Mouse (Mus musculus) hindbrain, embryonic 10.5 days (tissue): ENCODE data around the gene Ctnna3. TPM values are rescaled to one million over a fixed set of nuclear protein-coding genes. Genes with fewer than 3 reads are reported as not detected.

ENCODE experiments used
- DNase-seq: peaks from one replicate; pipeline ENCODE4 v3.0.0-alpha.2; 2017; ENCODE audit warnings: low spot score
- H3K27ac ChIP-seq: fragments of 300-500 bp; sonication (generic); 2 replicates; pipeline ENCODE4 v1.5.1; 2016; ENCODE audit warnings: mild to moderate bottlenecking, moderate library complexity
- H3K27me3 ChIP-seq: fragments of 300-500 bp; sonication (generic); 2 replicates; pipeline ENCODE4 v1.6.1; 2016; ENCODE audit warnings: mild to moderate bottlenecking; ENCODE audit not compliant: poor library complexity, insufficient read depth, severe bottlenecking
- H3K36me3 ChIP-seq: fragments of 300-500 bp; sonication (generic); 2 replicates; pipeline ENCODE4 v1.6.1; 2016; ENCODE audit warnings: mild to moderate bottlenecking, moderate library complexity
- H3K4me1 ChIP-seq: fragments of 300-500 bp; sonication (generic); replicated peaks from 2 replicates; pipeline ENCODE4 v1.6.1; 2016; ENCODE audit warnings: mild to moderate bottlenecking
- H3K4me3 ChIP-seq: fragments of 300-500 bp; sonication (generic); 2 replicates; pipeline ENCODE4 v1.5.1; 2016; ENCODE audit warnings: mild to moderate bottlenecking, moderate library complexity
- H3K9me3 ChIP-seq: fragments of 300-500 bp; sonication (generic); 2 replicates; pipeline ENCODE4 v1.6.1; 2016; ENCODE audit warnings: mild to moderate bottlenecking, moderate library complexity
- WGBS: fragments of 180-500 bp; shearing (Covaris S2); methylation state at CpG from one replicate; pipeline ENCODE4 v1.1.7; 2016; 5-methylcytosine and 5-hydroxymethylcytosine counted together
- polyA plus RNA-seq: library from polyadenylated mRNA; unstranded; fragments of >200 nt; fragmentation: Nextera tagmentation; extraction: Ambion mirVana; gene quantifications from 2 replicates; pipeline ENCODE4 v1.2.1, GENCODE M21; 2016

Ctnna3 gene
- polyA plus RNA-seq, 1 experiment from 2014 or later = 0.21 TPM

- Histone ChIP-seq H3K4me3 (no peak overlapping the region), H3K27ac (no peak overlapping the region), H3K9me3 (no peaks in the 10 kb centered on the region), H3K27me3 (no peaks in the 10 kb centered on the region), H3K4me1 (no peaks in the 10 kb centered on the region), H3K36me3 (no peaks in the 10 kb centered on the region)
- no peak for DNase-seq
- WGBS = 48% methylated on average over 2 of the region's 2 CpGs
Measured at GRCm38 (mm10) chr10:64544389-64544788, 1114.5 kb downstream of the Ctnna3 start.

- 90% methylated on average over 3 of the region's 3 CpGs for WGBS
- H3K27ac ChIP-seq = no peak overlapping the region
- H3K4me3 ChIP-seq = no peak overlapping the region
- H3K36me3 ChIP-seq = no peaks in the 10 kb centered on the region
- DNase-seq = no peak
- H3K9me3 ChIP-seq = no peaks in the 10 kb centered on the region
- no peaks in the 10 kb centered on the region for H3K4me1 ChIP-seq
- H3K27me3 ChIP-seq = no peaks in the 10 kb centered on the region
Measured at GRCm38 (mm10) chr10:64571311-64571710, 1141.4 kb downstream of the Ctnna3 start.

- Histone ChIP-seq H3K4me1 (no peaks in the 10 kb centered on the region), H3K27ac (no peak overlapping the region), H3K4me3 (no peak overlapping the region), H3K9me3 (no peaks in the 10 kb centered on the region), H3K27me3 (no peaks in the 10 kb centered on the region), H3K36me3 (no peaks in the 10 kb centered on the region)
- no peak for DNase-seq
- 93% methylated on average over 2 of the region's 2 CpGs for WGBS
Measured at GRCm38 (mm10) chr10:64588116-64588515, 1158.2 kb downstream of the Ctnna3 start.

GRCm38 (mm10) chr10:64636760-64637159 lies 1206.9 kb downstream of the Ctnna3 start:
- Histone ChIP-seq H3K27ac (no peak overlapping the region), H3K9me3 (no peaks in the 10 kb centered on the region), H3K4me1 (no peaks in the 10 kb centered on the region; the same call in 1 of the 2 replicates), H3K36me3 (no peaks in the 10 kb centered on the region), H3K4me3 (no peak overlapping the region), H3K27me3 (no peaks in the 10 kb centered on the region)
- DNase-seq = no peak
- 51% methylated on average over 5 of the region's 5 CpGs for WGBS

- Histone ChIP-seq H3K27me3 (no peaks in the 10 kb centered on the region), H3K27ac (no peak overlapping the region), H3K9me3 (no peaks in the 10 kb centered on the region), H3K36me3 (no peaks in the 10 kb centered on the region), H3K4me1 (no peaks in the 10 kb centered on the region; the same call in 1 of the 2 replicates), H3K4me3 (no peak overlapping the region)
- no peak for DNase-seq
Measured at GRCm38 (mm10) chr10:64639061-64639460, 1209.2 kb downstream of the Ctnna3 start.

- H3K9me3 ChIP-seq = no peaks in the 10 kb centered on the region
- 80% methylated on average over 4 of the region's 4 CpGs for WGBS
- DNase-seq = no peak
- H3K4me1 ChIP-seq = no peaks in the 10 kb centered on the region; the same call in 1 of the 2 replicates
- H3K4me3 ChIP-seq = no peak overlapping the region
- H3K27ac ChIP-seq = no peak overlapping the region
- H3K36me3 ChIP-seq = no peaks in the 10 kb centered on the region
- no peaks in the 10 kb centered on the region for H3K27me3 ChIP-seq
Measured at GRCm38 (mm10) chr10:64641093-64641492, 1211.2 kb downstream of the Ctnna3 start.

GRCm38 (mm10) chr10:64641576-64641975 lies 1211.7 kb downstream of the Ctnna3 start:
- H3K27me3 ChIP-seq = no peaks in the 10 kb centered on the region
- no peaks in the 10 kb centered on the region for H3K36me3 ChIP-seq
- DNase-seq = no peak
- WGBS = 75% methylated on average over 8 of the region's 8 CpGs
- H3K4me3 ChIP-seq = no peak overlapping the region
- H3K4me1 ChIP-seq = no peaks in the 10 kb centered on the region; the same call in 1 of the 2 replicates
- no peak overlapping the region for H3K27ac ChIP-seq
- H3K9me3 ChIP-seq = no peaks in the 10 kb centered on the region

- H3K4me3 ChIP-seq = no peak overlapping the region
Measured at GRCm38 (mm10) chr10:64643976-64644375, 1214.1 kb downstream of the Ctnna3 start.

GRCm38 (mm10) chr10:64661190-64661589 lies 1231.3 kb downstream of the Ctnna3 start:
- Histone ChIP-seq H3K36me3 (no peaks in the 10 kb centered on the region), H3K27me3 (no peaks in the 10 kb centered on the region), H3K27ac (no peak overlapping the region), H3K4me3 (no peak overlapping the region), H3K4me1 (no peaks in the 10 kb centered on the region), H3K9me3 (no peaks in the 10 kb centered on the region)
- no peak for DNase-seq
- WGBS = 87% methylated on average over 4 of the region's 4 CpGs

More at GRCm38 (mm10) chr10:64643976-64644375, 1214.1 kb downstream of the Ctnna3 start:
- Histone ChIP-seq H3K27ac (no peak overlapping the region), H3K4me1 (no peaks in the 10 kb centered on the region), H3K27me3 (no peaks in the 10 kb centered on the region), H3K36me3 (no peaks in the 10 kb centered on the region), H3K9me3 (no peaks in the 10 kb centered on the region)
- no peak for DNase-seq
- WGBS = 91% methylated on average over 2 of the region's 2 CpGs

GRCm38 (mm10) chr10:64671469-64671868 lies 1241.6 kb downstream of the Ctnna3 start:
- 84% methylated on average over 2 of the region's 2 CpGs for WGBS
- no peaks in the 10 kb centered on the region for H3K36me3 ChIP-seq
- peaks cover 6% of the 10 kb centered on the region; the same call in 1 of the 2 replicates for H3K4me1 ChIP-seq
- H3K27me3 ChIP-seq = no peaks in the 10 kb centered on the region
- DNase-seq = no peak
- no peaks in the 10 kb centered on the region for H3K9me3 ChIP-seq
- no peak overlapping the region for H3K27ac ChIP-seq
- H3K4me3 ChIP-seq = no peak overlapping the region

- H3K36me3 ChIP-seq = no peaks in the 10 kb centered on the region
- H3K9me3 ChIP-seq = no peaks in the 10 kb centered on the region
- H3K27me3 ChIP-seq = no peaks in the 10 kb centered on the region
- no peak overlapping the region for H3K27ac ChIP-seq
- H3K4me1 ChIP-seq = no peaks in the 10 kb centered on the region
- WGBS = 92% methylated on average over 3 of the region's 3 CpGs
- DNase-seq = no peak
- H3K4me3 ChIP-seq = no peak overlapping the region
Measured at GRCm38 (mm10) chr10:64675796-64676195, 1245.9 kb downstream of the Ctnna3 start.

GRCm38 (mm10) chr10:64710017-64710416 lies 1280.1 kb downstream of the Ctnna3 start:
- no peaks in the 10 kb centered on the region for H3K36me3 ChIP-seq
- DNase-seq = no peak
- no peak overlapping the region for H3K4me3 ChIP-seq
- no peak overlapping the region for H3K27ac ChIP-seq
- WGBS = 85% methylated on average over 2 of the region's 2 CpGs
- no peaks in the 10 kb centered on the region for H3K4me1 ChIP-seq
- H3K9me3 ChIP-seq = no peaks in the 10 kb centered on the region
- no peaks in the 10 kb centered on the region for H3K27me3 ChIP-seq

- WGBS = 85% methylated on average over 9 of the region's 9 CpGs
Measured at GRCm38 (mm10) chr10:64718036-64718435, 1288.1 kb downstream of the Ctnna3 start.

GRCm38 (mm10) chr10:64735692-64736091 lies 1305.8 kb downstream of the Ctnna3 start:
- 74% methylated on average over 2 of the region's 2 CpGs for WGBS
- H3K27me3 ChIP-seq = no peaks in the 10 kb centered on the region
- H3K4me1 ChIP-seq = no peaks in the 10 kb centered on the region
- no peak for DNase-seq
- no peak overlapping the region for H3K4me3 ChIP-seq
- H3K27ac ChIP-seq = no peak overlapping the region
- no peaks in the 10 kb centered on the region for H3K9me3 ChIP-seq
- no peaks in the 10 kb centered on the region for H3K36me3 ChIP-seq

More at GRCm38 (mm10) chr10:64718036-64718435, 1288.1 kb downstream of the Ctnna3 start:
- H3K27me3 ChIP-seq = no peaks in the 10 kb centered on the region
- H3K36me3 ChIP-seq = no peaks in the 10 kb centered on the region
- H3K4me1 ChIP-seq = no peaks in the 10 kb centered on the region
- DNase-seq = no peak
- H3K27ac ChIP-seq = no peak overlapping the region
- H3K9me3 ChIP-seq = no peaks in the 10 kb centered on the region
- no peak overlapping the region for H3K4me3 ChIP-seq
